Mouse (Mus musculus) thymus, adult 2 months (tissue): ENCODE measurements around the gene Gm28048. TPM values are rescaled to one million over a fixed set of nuclear protein-coding genes. Genes with fewer than 3 reads are reported as not detected.

Experiments
- DNase-seq: peaks from one replicate; pipeline ENCODE4 v3.0.0; 2021
- H3K27ac ChIP-seq: fragments of 200-500 bp; 2 replicates; pipeline ENCODE4 v1.5.1; 2012; ENCODE audit warnings: low read length, control low read depth; ENCODE audit not compliant: control insufficient read depth, insufficient read depth
- H3K27me3 ChIP-seq: fragments of 200-500 bp; 2 replicates; pipeline ENCODE4 v1.6.1; 2012; ENCODE audit warnings: mild to moderate bottlenecking, low read length, moderate library complexity, mixed read lengths; ENCODE audit not compliant: control insufficient read depth, insufficient read depth
- H3K36me3 ChIP-seq: fragments of 200-500 bp; 2 replicates; pipeline ENCODE4 v1.6.1; 2012; ENCODE audit warnings: mild to moderate bottlenecking, low read length, moderate library complexity; ENCODE audit not compliant: control insufficient read depth, insufficient read depth
- H3K4me1 ChIP-seq: fragments of 200-500 bp; replicated peaks from 2 replicates; pipeline ENCODE4 v1.6.1; 2012; ENCODE audit warnings: low read length; ENCODE audit not compliant: control insufficient read depth, insufficient read depth
- H3K4me3 ChIP-seq: fragments of 200-500 bp; 2 replicates; pipeline ENCODE4 v1.5.1; 2012; ENCODE audit warnings: mild to moderate bottlenecking, low read length, control low read depth, moderate library complexity; ENCODE audit not compliant: control insufficient read depth, insufficient read depth
- CTCF ChIP-seq: fragments of 200-500 bp; IDR thresholded peaks from 2 replicates; pipeline ENCODE4 v1.5.1; 2012; ENCODE audit warnings: mild to moderate bottlenecking, control low read depth, low read length, moderate library complexity, borderline replicate concordance; ENCODE audit not compliant: control insufficient read depth, poor library complexity, insufficient read depth; ENCODE audit errors: extremely low read depth
- POLR2A ChIP-seq: fragments of 200-500 bp; IDR thresholded peaks from 2 replicates; pipeline ENCODE4 v1.6.1; 2012; ENCODE audit warnings: mild to moderate bottlenecking, low read length, control low read depth, moderate library complexity; ENCODE audit not compliant: control insufficient read depth, poor library complexity, insufficient read depth; ENCODE audit errors: extremely low read depth
- WGBS: fragments of 180-500 bp; shearing (Covaris S2); methylation state at CpG from one replicate; pipeline ENCODE4 v1.1.7; 2018; 5-methylcytosine and 5-hydroxymethylcytosine counted together
- polyA plus RNA-seq: library from polyadenylated mRNA; depleted of rRNA; stranded (reverse); fragments of >200 nt; gene quantifications from 2 replicates; pipeline ENCODE4 v1.2.3, GENCODE M21; 2012

The Gm28048 gene
- polyA plus RNA-seq, 1 experiment, result not detected

- no peak for DNase-seq
- H3K27ac ChIP-seq, result no peak overlapping the region
- no peak overlapping the region for H3K4me3 ChIP-seq
- H3K36me3 ChIP-seq, result no peaks in the 10 kb centered on the region
- H3K27me3 ChIP-seq, result no peaks in the 10 kb centered on the region
- no peak for TF ChIP-seq CTCF
- no peak for TF ChIP-seq POLR2A
- 97% methylated on average over 3 of the region's 3 CpGs for WGBS
- H3K4me1 ChIP-seq, result peaks cover 45% of the 10 kb centered on the region
Measured at GRCm38 (mm10) chr11:22811413-22811812, 170.5 kb downstream of the Gm28048 start.

- DNase-seq, result no peak
- no peak overlapping the region for H3K4me3 ChIP-seq
- no peak for TF ChIP-seq CTCF
- TF ChIP-seq POLR2A, result no peak
- H3K27ac ChIP-seq, result peak overlapping the region; percentile 80
- 10% methylated on average over 7 of the region's 7 CpGs for WGBS
- peaks cover 28% of the 10 kb centered on the region for H3K4me1 ChIP-seq
- no peaks in the 10 kb centered on the region for H3K27me3 ChIP-seq
- no peaks in the 10 kb centered on the region for H3K36me3 ChIP-seq
Measured at GRCm38 (mm10) chr11:22809465-22810096, 172.3 kb downstream of the Gm28048 start.

- no peak overlapping the region for H3K27ac ChIP-seq
- TF ChIP-seq POLR2A (no peak), CTCF (no peak)
- no peaks in the 10 kb centered on the region for H3K36me3 ChIP-seq
- H3K27me3 ChIP-seq, result no peaks in the 10 kb centered on the region
- H3K4me3 ChIP-seq, result no peak overlapping the region
- H3K4me1 ChIP-seq, result peaks cover 19% of the 10 kb centered on the region
- no peak for DNase-seq
Measured at GRCm38 (mm10) chr11:22808040-22808439, 173.8 kb downstream of the Gm28048 start.

- DNase-seq, result no peak
- Histone ChIP-seq H3K36me3 (no peaks in the 10 kb centered on the region), H3K4me3 (no peak overlapping the region), H3K27ac (no peak overlapping the region), H3K27me3 (no peaks in the 10 kb centered on the region), H3K4me1 (peaks cover 16% of the 10 kb centered on the region)
- TF ChIP-seq POLR2A, result no peak
- TF ChIP-seq CTCF, result no peak
- 88% methylated on average over 1 of the region's 1 CpGs for WGBS
Measured at GRCm38 (mm10) chr11:22805171-22805570, 176.7 kb downstream of the Gm28048 start.

GRCm38 (mm10) chr11:22799987-22800424, 181.9 kb downstream of the Gm28048 start:
- Histone ChIP-seq H3K4me1 (peaks cover 15% of the 10 kb centered on the region), H3K4me3 (no peak overlapping the region), H3K36me3 (no peaks in the 10 kb centered on the region), H3K27ac (no peak overlapping the region; the same call in 1 of the 2 replicates), H3K27me3 (no peaks in the 10 kb centered on the region)
- no peak for DNase-seq
- TF ChIP-seq CTCF (no peak), POLR2A (no peak)
- WGBS, result 15% methylated on average over 9 of the region's 9 CpGs

GRCm38 (mm10) chr11:22798916-22799315, 183.0 kb downstream of the Gm28048 start:
- no peak overlapping the region for H3K27ac ChIP-seq
- H3K27me3 ChIP-seq, result no peaks in the 10 kb centered on the region
- TF ChIP-seq CTCF, result no peak
- no peak for TF ChIP-seq POLR2A
- WGBS, result 92% methylated on average over 5 of the region's 5 CpGs
- H3K4me1 ChIP-seq, result peaks cover 15% of the 10 kb centered on the region
- DNase-seq, result no peak
- no peaks in the 10 kb centered on the region for H3K36me3 ChIP-seq
- H3K4me3 ChIP-seq, result no peak overlapping the region

- no peak overlapping the region for H3K4me3 ChIP-seq
- DNase-seq, result no peak
- H3K27ac ChIP-seq, result no peak overlapping the region
- H3K36me3 ChIP-seq, result no peaks in the 10 kb centered on the region
- H3K4me1 ChIP-seq, result peaks cover 7% of the 10 kb centered on the region
- no peaks in the 10 kb centered on the region for H3K27me3 ChIP-seq
- WGBS, result 97% methylated on average over 1 of the region's 1 CpGs
- TF ChIP-seq CTCF (no peak), POLR2A (no peak)
Measured at GRCm38 (mm10) chr11:22794734-22795133, 187.2 kb downstream of the Gm28048 start.
